Mouse (Mus musculus) hindbrain, embryonic 14.5 days (tissue): Measurements from ENCODE around the gene 1700069L16Rik. TPM values are rescaled to one million over a fixed set of nuclear protein-coding genes. Genes with fewer than 3 reads are reported as not detected.

Experiments
- ATAC-seq: fragments of 200-750 bp; cut with Nextera tagmentation; 2 replicates; pipeline ENCODE4 v1.8.0; 2017; ENCODE audit warnings: moderate number of reproducible peaks, mild to moderate bottlenecking, moderate TSS enrichment, moderate library complexity; ENCODE audit not compliant: low FRiP score
- DNase-seq: peaks from one replicate; pipeline ENCODE4 v3.0.0-alpha.2; 2015; ENCODE audit warnings: low spot score
- H3K27ac ChIP-seq: fragments of 300-500 bp; sonication (generic); 2 replicates; pipeline ENCODE4 v1.5.1; 2014; ENCODE audit warnings: mild to moderate bottlenecking, moderate library complexity
- H3K27me3 ChIP-seq: fragments of 300-500 bp; sonication (generic); 2 replicates; pipeline ENCODE4 v1.6.1; 2014; ENCODE audit warnings: mild to moderate bottlenecking, low read length, mixed read lengths; ENCODE audit not compliant: control insufficient read depth, insufficient read depth
- H3K36me3 ChIP-seq: fragments of 300-500 bp; sonication (generic); replicated peaks from 2 replicates; pipeline ENCODE4 v1.6.1; 2014; ENCODE audit not compliant: control insufficient read depth, insufficient read depth
- H3K4me1 ChIP-seq: fragments of 300-500 bp; sonication (generic); replicated peaks from 2 replicates; pipeline ENCODE4 v1.6.1; 2014; ENCODE audit warnings: antibody characterized with exemption, low read length, mixed read lengths; ENCODE audit not compliant: control insufficient read depth, insufficient read depth
- H3K4me2 ChIP-seq: fragments of 300-500 bp; sonication (generic); replicated peaks from 2 replicates; pipeline ENCODE4 v1.6.1; 2014; ENCODE audit warnings: mild to moderate bottlenecking, moderate library complexity
- H3K4me3 ChIP-seq: fragments of 300-500 bp; sonication (generic); replicated peaks from 2 replicates; pipeline ENCODE4 v1.5.1; 2014; ENCODE audit warnings: mild to moderate bottlenecking, low read length
- H3K9ac ChIP-seq: fragments of 300-500 bp; sonication (generic); 2 replicates; pipeline ENCODE4 v1.6.1; 2014
- H3K9me3 ChIP-seq: fragments of 300-500 bp; sonication (generic); 2 replicates; pipeline ENCODE4 v1.6.1; 2016; ENCODE audit warnings: low read length; ENCODE audit not compliant: control insufficient read depth
- WGBS: fragments of 180-500 bp; shearing (Covaris S2); extraction: QIAGEN DNeasy Blood & Tissue Kit; methylation state at CpG from one replicate; pipeline ENCODE4 v1.1.7; 2014; 5-methylcytosine and 5-hydroxymethylcytosine counted together
- polyA plus RNA-seq: library from polyadenylated mRNA; unstranded; fragments of >200 nt; fragmentation: Nextera tagmentation; extraction: Ambion mirVana; gene quantifications from 2 replicates; pipeline ENCODE4 v1.2.1, GENCODE M21; 2014

1700069L16Rik gene
- polyA plus RNA-seq, 1 experiment from 2014 or later, result not detected

DNA sequence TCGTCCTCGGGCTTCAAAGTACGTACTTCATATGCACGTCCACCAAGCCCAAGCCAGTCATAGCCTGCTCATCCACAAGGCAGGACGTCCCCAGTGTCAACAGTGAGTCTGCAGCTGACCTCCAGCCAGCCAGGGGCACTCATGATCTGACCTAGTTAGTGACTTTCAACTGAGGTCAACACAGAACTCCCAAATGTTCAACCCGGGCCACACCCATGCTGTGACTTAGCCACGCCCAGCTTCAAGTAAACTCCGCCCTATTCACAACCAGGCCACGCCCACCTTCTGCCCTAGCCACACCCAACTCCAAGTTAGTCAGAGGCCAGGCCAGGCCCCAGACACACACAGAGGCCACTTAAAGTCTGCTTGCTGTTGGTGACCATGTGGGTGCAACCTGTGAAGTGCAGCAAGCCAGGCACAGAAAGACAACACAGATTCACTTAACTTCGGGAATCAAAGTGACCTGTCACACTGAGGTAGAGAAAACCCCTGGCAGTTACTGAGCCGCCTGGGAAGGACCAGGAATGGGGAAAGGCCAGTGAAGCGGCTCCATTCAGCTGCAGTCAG lies 59.9 kb downstream of the 1700069L16Rik start:
- DNase-seq, result no peak
- Histone ChIP-seq H3K4me1 (no peaks in the 10 kb centered on the region), H3K4me2 (no peak overlapping the region), H3K4me3 (no peak overlapping the region), H3K9ac (no peak overlapping the region), H3K36me3 (no peaks in the 10 kb centered on the region), H3K9me3 (no peaks in the 10 kb centered on the region), H3K27me3 (no peaks in the 10 kb centered on the region), H3K27ac (no peak overlapping the region)
- no peak for ATAC-seq
- WGBS, result 78% methylated on average over 12 of the region's 12 CpGs

DNA sequence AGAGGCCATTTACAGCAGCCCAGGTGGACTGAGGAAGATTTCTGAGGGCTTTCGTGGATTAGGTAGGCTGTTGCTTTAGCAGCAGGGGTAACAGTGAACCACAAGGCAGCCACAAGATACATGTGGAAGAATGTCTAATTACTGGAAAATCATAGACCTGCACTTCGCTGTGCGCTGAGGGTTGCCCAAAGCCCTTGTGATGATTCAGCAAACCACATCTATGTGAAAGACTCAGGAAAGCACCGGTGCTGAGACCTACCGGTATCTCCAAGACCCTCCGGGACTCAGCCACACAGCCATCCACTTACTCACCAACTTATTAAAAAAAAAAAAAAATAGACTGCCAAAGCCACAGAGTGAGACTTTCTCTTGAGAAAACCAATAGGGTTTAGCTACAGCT lies 60.4 kb downstream of the 1700069L16Rik start:
- H3K9me3 ChIP-seq, result no peaks in the 10 kb centered on the region
- ATAC-seq (no peak), DNase-seq (no peak)
- WGBS, result 82% methylated on average over 6 of the region's 6 CpGs
- no peak overlapping the region for H3K27ac ChIP-seq
- no peak overlapping the region for H3K4me2 ChIP-seq
- no peaks in the 10 kb centered on the region for H3K36me3 ChIP-seq
- no peak overlapping the region for H3K9ac ChIP-seq
- H3K27me3 ChIP-seq, result no peaks in the 10 kb centered on the region
- no peak overlapping the region for H3K4me3 ChIP-seq
- H3K4me1 ChIP-seq, result no peaks in the 10 kb centered on the region

- H3K27ac ChIP-seq, result no peak overlapping the region
- H3K36me3 ChIP-seq, result no peaks in the 10 kb centered on the region
- H3K9ac ChIP-seq, result no peak overlapping the region
- no peak for ATAC-seq
- DNase-seq, result no peak
- H3K4me3 ChIP-seq, result no peak overlapping the region
- H3K9me3 ChIP-seq, result no peaks in the 10 kb centered on the region
- 75% methylated on average over 10 of the region's 10 CpGs for WGBS
- no peaks in the 10 kb centered on the region for H3K4me1 ChIP-seq
- no peaks in the 10 kb centered on the region for H3K27me3 ChIP-seq
- H3K4me2 ChIP-seq, result no peak overlapping the region
Measured at GRCm38 (mm10) chr5:113660872-113661271, 63.7 kb downstream of the 1700069L16Rik start.

- no peaks in the 10 kb centered on the region for H3K9me3 ChIP-seq
- H3K4me1 ChIP-seq, result 0 out of 2 replicates have a peak, but pooled peaks cover 6% of the 10 kb centered on the region
- no peak overlapping the region for H3K4me3 ChIP-seq
- H3K36me3 ChIP-seq, result no peaks in the 10 kb centered on the region
- no peak overlapping the region for H3K4me2 ChIP-seq
- H3K27me3 ChIP-seq, result peaks cover 12% of the 10 kb centered on the region; the same call in 1 of the 2 replicates
- ATAC-seq (no peak), DNase-seq (no peak)
- WGBS, result 86% methylated on average over 12 of the region's 12 CpGs
- no peak overlapping the region for H3K27ac ChIP-seq
- no peak overlapping the region for H3K9ac ChIP-seq
Measured at GRCm38 (mm10) chr5:113654821-113655220, 69.8 kb downstream of the 1700069L16Rik start.

- Histone ChIP-seq H3K9me3 (no peaks in the 10 kb centered on the region), H3K27ac (no peak overlapping the region), H3K9ac (no peak overlapping the region), H3K4me1 (0 out of 2 replicates have a peak, but pooled peaks cover 6% of the 10 kb centered on the region), H3K4me3 (no peak overlapping the region), H3K36me3 (no peaks in the 10 kb centered on the region), H3K4me2 (no peak overlapping the region), H3K27me3 (peaks cover 15% of the 10 kb centered on the region; the same call in 1 of the 2 replicates)
- 85% methylated on average over 11 of the region's 11 CpGs for WGBS
- ATAC-seq, result no peak
- no peak for DNase-seq
Measured at GRCm38 (mm10) chr5:113654206-113654605, 70.4 kb downstream of the 1700069L16Rik start.

GRCm38 (mm10) chr5:113652215-113652614 lies 72.4 kb downstream of the 1700069L16Rik start:
- no peaks in the 10 kb centered on the region for H3K36me3 ChIP-seq
- WGBS, result 25% methylated on average over 5 of the region's 5 CpGs
- H3K27ac ChIP-seq, result no peak overlapping the region
- ATAC-seq (no peak), DNase-seq (no peak)
- no peak overlapping the region for H3K9ac ChIP-seq
- no peak overlapping the region for H3K4me2 ChIP-seq
- no peaks in the 10 kb centered on the region for H3K9me3 ChIP-seq
- H3K4me1 ChIP-seq, result 0 out of 2 replicates have a peak, but pooled peaks cover 6% of the 10 kb centered on the region
- H3K4me3 ChIP-seq, result no peak overlapping the region
- H3K27me3 ChIP-seq, result peaks cover 15% of the 10 kb centered on the region; the same call in 1 of the 2 replicates

DNA sequence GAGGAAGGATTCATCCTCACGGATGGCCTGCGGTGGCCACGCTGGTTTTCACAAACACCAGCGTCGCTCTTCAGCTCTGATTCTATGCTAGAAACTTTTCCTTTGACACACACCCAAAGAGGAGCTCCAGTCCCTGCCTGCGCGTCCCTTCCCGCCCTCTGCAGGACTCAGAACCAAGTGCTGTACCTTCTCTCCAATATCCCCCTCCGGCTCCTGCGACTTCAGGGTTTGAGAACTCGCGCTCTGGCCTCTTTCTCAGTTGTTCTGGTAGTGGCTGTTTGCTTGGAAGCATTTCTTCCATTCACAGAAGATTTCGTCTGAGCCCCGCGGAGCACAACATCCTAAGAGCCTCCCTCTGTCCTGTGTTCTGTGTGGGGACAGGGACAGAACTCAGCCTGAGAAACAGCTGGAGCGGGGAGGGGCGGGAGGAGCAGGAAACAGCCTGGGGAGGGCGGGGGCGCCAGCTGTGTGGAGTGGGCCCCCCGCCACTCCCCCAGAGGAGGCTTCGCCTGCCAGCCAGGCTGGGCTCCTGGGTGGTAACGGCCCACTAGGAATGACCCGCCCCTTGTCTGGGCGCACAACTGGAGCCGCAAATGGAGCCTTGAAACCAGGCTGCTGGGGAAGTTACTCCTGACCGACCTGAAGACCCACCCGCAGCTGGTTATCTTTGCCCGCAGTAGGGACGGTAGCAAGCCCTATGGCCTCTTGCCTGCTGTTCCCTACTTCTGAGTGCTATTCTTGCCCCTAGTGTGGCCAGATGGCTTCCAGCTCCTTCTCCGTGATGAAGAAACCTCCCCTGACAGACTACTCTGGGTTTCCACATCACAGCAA lies 74.3 kb downstream of the 1700069L16Rik start, which contains the start of gene Cmklr1:
TSS of gene Cmklr1 (minus strand) at position 392 of the 831 bp plus-strand sequence.
- Histone ChIP-seq H3K36me3 (no peaks in the 10 kb centered on the region), H3K9me3 (no peaks in the 10 kb centered on the region), H3K4me1 (0 out of 2 replicates have a peak, but pooled peaks cover 6% of the 10 kb centered on the region), H3K9ac (no peak within 1 kb of the TSS), H3K4me2 (peak within 1 kb of the TSS; percentile 23; the same call in 1 of the 2 replicates), H3K27ac (no peak within 1 kb of the TSS), H3K4me3 (0 out of 2 replicates have a peak within 1 kb of the TSS, but pooled peaks have one; percentile 7), H3K27me3 (peaks cover 15% of the 10 kb centered on the region; the same call in 1 of the 2 replicates)
- no peak for DNase-seq
- no peak for ATAC-seq
- WGBS, result 10% methylated on average over 30 of the region's 30 CpGs

- DNase-seq, result no peak
- no peak for ATAC-seq
- Histone ChIP-seq H3K36me3 (no peaks in the 10 kb centered on the region), H3K9ac (no peak overlapping the region), H3K9me3 (no peaks in the 10 kb centered on the region), H3K4me3 (no peak overlapping the region), H3K27ac (no peak overlapping the region), H3K4me2 (no peak overlapping the region), H3K27me3 (peaks cover 15% of the 10 kb centered on the region; the same call in 1 of the 2 replicates), H3K4me1 (0 out of 2 replicates have a peak, but pooled peaks cover 6% of the 10 kb centered on the region)
- 83% methylated on average over 5 of the region's 5 CpGs for WGBS
Measured at GRCm38 (mm10) chr5:113648647-113649211, 75.8 kb downstream of the 1700069L16Rik start.

- H3K9me3 ChIP-seq, result no peaks in the 10 kb centered on the region
Measured at GRCm38 (mm10) chr5:113647141-113647540, 77.4 kb downstream of the 1700069L16Rik start.

More at GRCm38 (mm10) chr5:113647141-113647540, 77.4 kb downstream of the 1700069L16Rik start:
- no peak for DNase-seq
- ATAC-seq, result no peak
- no peak overlapping the region for H3K4me3 ChIP-seq
- H3K4me2 ChIP-seq, result no peak overlapping the region
- H3K27ac ChIP-seq, result no peak overlapping the region
- 93% methylated on average over 8 of the region's 8 CpGs for WGBS
- H3K4me1 ChIP-seq, result peaks cover 11% of the 10 kb centered on the region; the same call in 1 of the 2 replicates
- no peaks in the 10 kb centered on the region for H3K36me3 ChIP-seq
- peaks cover 15% of the 10 kb centered on the region; the same call in 1 of the 2 replicates for H3K27me3 ChIP-seq
- no peak overlapping the region for H3K9ac ChIP-seq
